Mouse (Mus musculus) heart, adult 2 months (tissue): ENCODE results near the gene Mob3c.

Source experiments
- CTCF ChIP-seq: fragments of 200-600 bp; IDR thresholded peaks from 2 replicates; pipeline ENCODE4 v1.8.1; 2022; ENCODE audit warnings: antibody characterized with exemption, mild to moderate bottlenecking, moderate library complexity
- EP300 ChIP-seq: fragments of 200-500 bp; IDR thresholded peaks from 2 replicates; pipeline ENCODE4 v1.6.1; 2011; ENCODE audit warnings: low read depth, low read length, control low read depth; ENCODE audit not compliant: insufficient read depth
- POLR2A ChIP-seq: fragments of 200-500 bp; IDR thresholded peaks from 2 replicates; pipeline ENCODE4 v1.6.1; 2011; ENCODE audit warnings: mild to moderate bottlenecking, low read depth, low read length, control low read depth; ENCODE audit not compliant: insufficient read depth

DNA sequence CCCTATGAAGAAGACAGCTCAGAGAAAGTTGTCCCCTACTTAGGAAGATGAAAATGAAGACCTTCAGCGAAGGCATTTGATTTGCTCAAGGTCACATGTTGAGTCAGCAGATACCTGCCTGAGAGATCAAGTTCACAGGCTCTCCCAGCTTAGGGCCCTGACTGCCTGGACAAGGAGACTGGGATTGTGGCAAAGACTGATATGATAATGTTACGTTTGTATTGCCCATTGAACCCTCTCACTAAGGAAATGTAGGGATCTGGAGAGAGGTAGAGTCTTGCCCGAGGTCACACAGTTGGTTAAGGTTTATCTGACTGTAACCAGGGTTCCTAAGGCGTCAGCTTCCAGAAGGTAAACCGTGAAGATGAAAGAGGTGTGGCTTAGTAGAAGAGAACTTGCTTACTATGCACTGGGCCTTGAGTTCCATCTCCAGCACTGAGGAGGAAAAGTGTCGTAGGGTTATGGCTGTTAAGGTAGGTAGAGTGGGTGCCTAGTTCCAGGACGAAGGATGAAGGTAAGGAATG is 42.3 kb upstream of the Mob3c start:
- TF ChIP-seq CTCF (no peak), POLR2A (no peak), EP300 (no peak)
